8 mouse cellular contexts compared by ENCODE assay signal in genomic region chr14:53776717-53777116, GRCm38 (mm10).
A peak's percentile ranks its signal among the peaks of the same experiment; 100 is the strongest.
DNase-seq lines count a peak whose midpoint lies in the region; ATAC-seq and TF ChIP-seq lines count a peak whose summit lies in the region.
"Not testable (repeated sequence)": the region's sequence is repeated elsewhere in the genome, so short reads cannot be mapped to it uniquely, and the experiment has no call there.

No protein-coding gene starts in this region.

- H3K4me3 ChIP-seq in heart, adult 2 months; midbrain, embryonic 11.5 days (ENCODE audit: low read depth, low read length): not testable (repeated sequence)

- peak; percentile 38; the same call in 1 of the 2 replicates for ATAC-seq in midbrain, embryonic 11.5 days (ENCODE audit: low FRiP score)

- not testable (repeated sequence) for H3K27me3 ChIP-seq in heart, adult 2 months (ENCODE audit: control insufficient read depth, insufficient read depth, low read length); midbrain, embryonic 11.5 days (ENCODE audit: control insufficient read depth, insufficient read depth, low read length)

- not testable (repeated sequence) for H3K4me2 ChIP-seq in midbrain, embryonic 11.5 days

- not testable (repeated sequence) for H3K27ac ChIP-seq in heart, adult 2 months; midbrain, embryonic 11.5 days (ENCODE audit: low read depth, low read length)

- not testable (repeated sequence) for H3K36me3 ChIP-seq in heart, adult 2 months (ENCODE audit: control insufficient read depth, insufficient read depth, low read length); midbrain, embryonic 11.5 days (ENCODE audit: control insufficient read depth, insufficient read depth, low read length)

- WGBS in heart, adult 2 months: 51% methylated on average over 1 of the region's 1 CpGs
- 71% methylated on average over 1 of the region's 1 CpGs for WGBS in midbrain, embryonic 11.5 days

- H3K9me3 ChIP-seq in midbrain, embryonic 11.5 days (ENCODE audit: control insufficient read depth, low read length): not testable (repeated sequence)

- intact Hi-C loops in heart, adult 2 months (cut with DNase I): loop anchor here (1.0 to 10.0 kb wide), 2 partner anchors 28 to 412 kb away; no protein-coding TSS in a partner anchor
- intact Hi-C loops in left cerebral cortex, postnatal 14 days (cut with DNase I): loop anchor here (2.0 kb wide), 1 partner anchor 28 kb away; no protein-coding TSS in a partner anchor

- TF ChIP-seq POLR2A in heart, adult 2 months (IDR thresholded peaks at IDR 0.05; ENCODE audit: insufficient read depth, low read depth, low read length): not testable (repeated sequence)

- peak; percentile 9 to 22 for DNase-seq in adrenal gland, adult 18-20 months (ENCODE audit: low spot score in 2 of 2)
- DNase-seq in embryo, embryonic 9.5 days (ENCODE audit: extremely low spot score): peak; percentile 8
- DNase-seq in heart, adult 2 months: peak in 1 of 2 experiments; percentile 25
- DNase-seq in kidney, adult 9 months: peak; percentile 43
- DNase-seq in left cerebral cortex, postnatal 14 days (ENCODE audit: low spot score in 2 of 2): peak; percentile 69 to 78
- DNase-seq in midbrain, embryonic 11.5 days (ENCODE audit: low spot score, missing footprints): peak; percentile 85
- peak; percentile 75 for DNase-seq in right cerebral cortex, postnatal 14 days
- DNase-seq in yolk sac, embryonic 10.5 days (ENCODE audit: low spot score): peak; percentile 3

- TF ChIP-seq CTCF in heart, adult 2 months (IDR thresholded peaks at IDR 0.05): peak; percentile 70

- H3K79me2 ChIP-seq in heart, adult 2 months (replicated peaks; ENCODE audit: control insufficient read depth, insufficient read depth, low read length): not testable (repeated sequence)

- not testable (repeated sequence) for H3K4me1 ChIP-seq in heart, adult 2 months (ENCODE audit: control insufficient read depth, insufficient read depth, low read length); midbrain, embryonic 11.5 days (ENCODE audit: control insufficient read depth, insufficient read depth, low read length)

- not testable (repeated sequence) for H3K9ac ChIP-seq in heart, adult 2 months (ENCODE audit: low read depth, low read length); midbrain, embryonic 11.5 days (ENCODE audit: low read length)

- not testable (repeated sequence) for TF ChIP-seq EP300 in heart, adult 2 months (IDR thresholded peaks at IDR 0.05; ENCODE audit: insufficient read depth, low read depth, low read length)
